Mouse (Mus musculus): Measurements from ENCODE around the gene Midn. TPM values are rescaled to one million over a fixed set of nuclear protein-coding genes. Genes with fewer than 3 reads are reported as not detected.
A peak's percentile ranks its signal among the peaks of the same experiment; 100 is the strongest.

Gene Midn
- polyA plus RNA-seq, 1 experiment: 101 TPM

DNA sequence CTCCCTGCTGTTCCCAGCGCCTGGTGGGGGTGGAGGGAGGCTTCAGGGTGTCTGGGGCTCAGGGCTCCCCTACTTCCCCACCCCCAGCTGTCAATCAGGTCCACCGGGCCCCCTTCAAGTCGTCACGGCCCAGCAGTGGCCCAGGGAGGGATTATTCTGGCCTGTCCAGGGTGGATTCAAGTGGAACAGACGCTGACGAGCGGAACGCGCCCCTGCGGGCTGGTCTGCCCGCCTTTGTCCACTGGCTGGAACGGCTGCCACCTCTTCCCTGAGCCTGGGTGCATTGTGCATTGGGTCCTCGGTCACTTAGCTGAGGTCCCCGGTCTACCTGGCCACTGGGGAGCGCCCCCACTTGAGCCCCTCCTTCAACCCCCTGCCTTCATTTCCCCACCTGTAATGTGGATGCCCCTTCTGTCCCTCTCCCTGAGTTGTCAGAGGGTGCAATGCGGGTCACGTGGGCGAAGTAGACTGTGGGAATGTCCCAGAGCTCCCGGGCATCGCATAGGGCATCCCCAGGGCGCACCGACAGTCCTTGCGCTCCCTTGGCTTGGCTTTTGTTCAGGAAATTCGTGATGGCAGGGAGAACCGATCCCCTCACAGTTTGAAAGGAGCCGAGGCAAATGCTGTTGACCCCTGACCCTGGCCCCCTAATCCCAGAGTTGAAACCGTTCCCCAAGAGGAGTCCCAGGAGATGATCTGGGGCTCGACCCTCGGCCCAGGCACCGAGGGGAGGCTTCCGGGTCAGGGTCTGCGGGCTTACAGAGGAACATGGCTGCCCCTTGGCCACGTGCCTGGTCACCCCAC, 48.9 kb downstream of the Midn start:
- Histone ChIP-seq H3K27ac (ENCODE audit: insufficient read depth, low read length) (no peak overlapping the region), H3K4me1 (ENCODE audit: control insufficient read depth, insufficient read depth, low read length) (no peaks in the 10 kb centered on the region), H3K4me3 (ENCODE audit: insufficient read depth, low read length) (no peak overlapping the region)
- TF ChIP-seq CTCF (IDR thresholded peaks at IDR 0.05; ENCODE audit: borderline replicate concordance, insufficient read depth, low read length) (no peak), POLR2A (IDR thresholded peaks at IDR 0.05; ENCODE audit: low read depth, low read length) (no peak)

DNA sequence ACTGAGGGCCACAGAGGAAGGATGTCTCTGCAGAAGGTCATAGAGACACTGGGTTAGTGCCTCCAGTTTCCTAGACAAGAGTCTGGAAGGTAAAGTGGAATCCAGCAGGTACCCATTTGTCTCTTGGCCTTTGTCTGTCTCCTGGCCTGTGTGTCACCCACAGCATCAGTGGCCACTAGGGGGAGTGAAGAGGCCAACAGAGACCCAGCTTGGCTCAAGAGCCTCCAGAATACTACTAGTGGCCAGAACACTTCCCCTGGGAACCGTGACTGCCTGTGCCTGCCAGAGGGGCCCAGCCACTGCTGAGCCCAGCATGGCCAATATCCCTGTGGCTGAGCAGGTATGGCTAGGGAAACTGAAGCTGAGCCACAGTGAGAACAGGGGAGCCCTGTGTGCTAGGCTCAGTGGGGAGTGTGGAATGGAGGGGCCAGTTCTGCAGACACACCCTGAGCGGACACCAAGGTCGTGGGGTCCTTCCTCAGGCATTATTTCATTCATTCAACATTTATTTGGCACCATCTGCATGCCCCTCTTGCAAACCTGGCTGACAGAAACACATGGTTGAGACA, 51.5 kb downstream of the Midn start:
- no peak for TF ChIP-seq POLR2A (IDR thresholded peaks at IDR 0.05; ENCODE audit: low read depth, low read length)
- peak; percentile 79; the same call in 1 of the 2 replicates for TF ChIP-seq CTCF (IDR thresholded peaks at IDR 0.05; ENCODE audit: borderline replicate concordance, insufficient read depth, low read length)

GRCm38 (mm10) chr10:80200485-80200884, 52.4 kb downstream of the Midn start:
- Histone ChIP-seq H3K4me1 (ENCODE audit: control insufficient read depth, insufficient read depth, low read length) (no peaks in the 10 kb centered on the region), H3K4me3 (ENCODE audit: insufficient read depth, low read length) (no peak overlapping the region), H3K27ac (ENCODE audit: insufficient read depth, low read length) (no peak overlapping the region)
- no peak for TF ChIP-seq CTCF (IDR thresholded peaks at IDR 0.05; ENCODE audit: borderline replicate concordance, insufficient read depth, low read length)
- no peak for TF ChIP-seq POLR2A (IDR thresholded peaks at IDR 0.05; ENCODE audit: low read depth, low read length)

More for the DNA sequence above, 51.5 kb downstream of the Midn start:
- Histone ChIP-seq H3K27ac (ENCODE audit: insufficient read depth, low read length) (no peak overlapping the region), H3K4me1 (ENCODE audit: control insufficient read depth, insufficient read depth, low read length) (no peaks in the 10 kb centered on the region), H3K4me3 (ENCODE audit: insufficient read depth, low read length) (no peak overlapping the region)

- H3K4me3 ChIP-seq (ENCODE audit: insufficient read depth, low read length): no peak overlapping the region
- H3K4me1 ChIP-seq (ENCODE audit: control insufficient read depth, insufficient read depth, low read length): no peaks in the 10 kb centered on the region
- TF ChIP-seq POLR2A (IDR thresholded peaks at IDR 0.05; ENCODE audit: low read depth, low read length): no peak
- no peak for TF ChIP-seq CTCF (IDR thresholded peaks at IDR 0.05; ENCODE audit: borderline replicate concordance, insufficient read depth, low read length)
- no peak overlapping the region for H3K27ac ChIP-seq (ENCODE audit: insufficient read depth, low read length)
These were observed 56.0 kb downstream of the Midn start for GRCm38 (mm10) chr10:80204055-80204454.

- Histone ChIP-seq H3K4me3 (ENCODE audit: insufficient read depth, low read length) (no peak overlapping the region), H3K27ac (ENCODE audit: insufficient read depth, low read length) (no peak overlapping the region), H3K4me1 (ENCODE audit: control insufficient read depth, insufficient read depth, low read length) (no peaks in the 10 kb centered on the region)
- TF ChIP-seq POLR2A (IDR thresholded peaks at IDR 0.05; ENCODE audit: low read depth, low read length) (no peak), CTCF (IDR thresholded peaks at IDR 0.05; ENCODE audit: borderline replicate concordance, insufficient read depth, low read length) (no peak)
These were observed 59.1 kb downstream of the Midn start for GRCm38 (mm10) chr10:80207201-80207600.

GRCm38 (mm10) chr10:80207676-80208075, 59.6 kb downstream of the Midn start:
- Histone ChIP-seq H3K4me3 (ENCODE audit: insufficient read depth, low read length) (no peak overlapping the region), H3K4me1 (ENCODE audit: control insufficient read depth, insufficient read depth, low read length) (no peaks in the 10 kb centered on the region), H3K27ac (ENCODE audit: insufficient read depth, low read length) (no peak overlapping the region)
- TF ChIP-seq POLR2A (IDR thresholded peaks at IDR 0.05; ENCODE audit: low read depth, low read length) (no peak), CTCF (IDR thresholded peaks at IDR 0.05; ENCODE audit: borderline replicate concordance, insufficient read depth, low read length) (no peak)

Other genes starting within 250 kb of the Midn start
- gene Med16, start 239.3 kb upstream of the Midn start, polyA plus RNA-seq (2011; ENCODE audit: insufficient read length, low read depth, missing spikeins): 15.2 and 16.1 TPM in 2 replicates
- not detected in 2 replicates for gene Gm26602, start 237.4 kb upstream of the Midn start, polyA plus RNA-seq (2011; ENCODE audit: insufficient read length, low read depth, missing spikeins)
- gene Kiss1r, start 231.3 kb upstream of the Midn start, polyA plus RNA-seq (2011; ENCODE audit: insufficient read length, low read depth, missing spikeins): 0.44 TPM in 1 of 2 replicates, not detected in the other
- gene R3hdm4, start 227.1 kb upstream of the Midn start, polyA plus RNA-seq (2011; ENCODE audit: insufficient read length, low read depth, missing spikeins): 66.3 and 86.3 TPM in 2 replicates
- 5.2 and 6.0 TPM in 2 replicates for gene Arid3a, start 221.2 kb upstream of the Midn start, polyA plus RNA-seq (2011; ENCODE audit: insufficient read length, low read depth, missing spikeins)
- gene Wdr18, start 188.1 kb upstream of the Midn start, polyA plus RNA-seq (2011; ENCODE audit: insufficient read length, low read depth, missing spikeins): 29.2 and 29.3 TPM in 2 replicates
- 0.15 and 0.16 TPM in 2 replicates for gene Grin3b, start 177.6 kb upstream of the Midn start, polyA plus RNA-seq (2011; ENCODE audit: insufficient read length, low read depth, missing spikeins)
- 73.4 and 78.1 TPM in 2 replicates for gene Tmem259, start 163.9 kb upstream of the Midn start, polyA plus RNA-seq (2011; ENCODE audit: insufficient read length, low read depth, missing spikeins)
- 642 and 721 TPM in 2 replicates for gene Cnn2, start 159.7 kb upstream of the Midn start, polyA plus RNA-seq (2011; ENCODE audit: insufficient read length, low read depth, missing spikeins)
- gene Abca7, start 151.8 kb upstream of the Midn start, polyA plus RNA-seq (2011; ENCODE audit: insufficient read length, low read depth, missing spikeins): 3.5 and 4.0 TPM in 2 replicates
- 1.7 and 3.1 TPM in 2 replicates for gene Arhgap45, start 131.6 kb upstream of the Midn start, polyA plus RNA-seq (2011; ENCODE audit: insufficient read length, low read depth, missing spikeins)
- 46.3 and 61.0 TPM in 2 replicates for gene Polr2e, start 108.5 kb upstream of the Midn start, polyA plus RNA-seq (2011; ENCODE audit: insufficient read length, low read depth, missing spikeins)
- gene Gpx4, start 101.1 kb upstream of the Midn start, polyA plus RNA-seq (2011; ENCODE audit: insufficient read length, low read depth, missing spikeins): 214 and 217 TPM in 2 replicates
- 50.7 and 53.5 TPM in 2 replicates for gene Sbno2, start 42.7 kb upstream of the Midn start, polyA plus RNA-seq (2011; ENCODE audit: insufficient read length, low read depth, missing spikeins)
- 80.8 and 91.7 TPM in 2 replicates for gene Stk11, start 32.5 kb upstream of the Midn start, polyA plus RNA-seq (2011; ENCODE audit: insufficient read length, low read depth, missing spikeins)
- gene Atp5d, start 9.6 kb upstream of the Midn start, polyA plus RNA-seq (2011; ENCODE audit: insufficient read length, low read depth, missing spikeins): 202 and 250 TPM in 2 replicates
- 24.1 and 28.4 TPM in 2 replicates for gene Cbarp, start 7.4 kb upstream of the Midn start, polyA plus RNA-seq (2011; ENCODE audit: insufficient read length, low read depth, missing spikeins)
- gene Cirbp, start 17.7 kb downstream of the Midn start, polyA plus RNA-seq (2011; ENCODE audit: insufficient read length, low read depth, missing spikeins): 29.2 and 50.2 TPM in 2 replicates
- 8.4 and 12.2 TPM in 2 replicates for gene 1600002K03Rik, start 24.7 kb downstream of the Midn start, polyA plus RNA-seq (2011; ENCODE audit: insufficient read length, low read depth, missing spikeins)
- gene Efna2, start 31.2 kb downstream of the Midn start, polyA plus RNA-seq (2011; ENCODE audit: insufficient read length, low read depth, missing spikeins): 5.2 and 8.3 TPM in 2 replicates
- 24.0 and 29.1 TPM in 2 replicates for gene Mum1, start 78.2 kb downstream of the Midn start, polyA plus RNA-seq (2011; ENCODE audit: insufficient read length, low read depth, missing spikeins)
- 65.5 and 65.7 TPM in 2 replicates for gene Ndufs7, start 100.8 kb downstream of the Midn start, polyA plus RNA-seq (2011; ENCODE audit: insufficient read length, low read depth, missing spikeins)
- 19.9 and 21.9 TPM in 2 replicates for gene Gamt, start 112.7 kb downstream of the Midn start, polyA plus RNA-seq (2011; ENCODE audit: insufficient read length, low read depth, missing spikeins)
- 117 and 142 TPM in 2 replicates for gene Dazap1, start 113.2 kb downstream of the Midn start, polyA plus RNA-seq (2011; ENCODE audit: insufficient read length, low read depth, missing spikeins)
- gene Rps15, start 144.2 kb downstream of the Midn start, polyA plus RNA-seq (2011; ENCODE audit: insufficient read length, low read depth, missing spikeins): 2,340 and 2,493 TPM in 2 replicates
- 2.5 and 3.7 TPM in 2 replicates for gene Apc2, start 147.7 kb downstream of the Midn start, polyA plus RNA-seq (2011; ENCODE audit: insufficient read length, low read depth, missing spikeins)
- gene 2310011J03Rik, start 172.3 kb downstream of the Midn start, polyA plus RNA-seq (2011; ENCODE audit: insufficient read length, low read depth, missing spikeins): 16.4 and 18.6 TPM in 2 replicates
- 0.42 and 0.81 TPM in 2 replicates for gene Pcsk4, start 181.2 kb downstream of the Midn start, polyA plus RNA-seq (2011; ENCODE audit: insufficient read length, low read depth, missing spikeins)
- 1.5 and 1.7 TPM in 2 replicates for gene Reep6, start 181.7 kb downstream of the Midn start, polyA plus RNA-seq (2011; ENCODE audit: insufficient read length, low read depth, missing spikeins)
- 22.9 and 30.1 TPM in 2 replicates for gene Adamtsl5, start 200.1 kb downstream of the Midn start, polyA plus RNA-seq (2011; ENCODE audit: insufficient read length, low read depth, missing spikeins)
- not detected in 2 replicates for gene Plk5, start 208.2 kb downstream of the Midn start, polyA plus RNA-seq (2011; ENCODE audit: insufficient read length, low read depth, missing spikeins)
- gene Mex3d, start 239.4 kb downstream of the Midn start, polyA plus RNA-seq (2011; ENCODE audit: insufficient read length, low read depth, missing spikeins): 39.1 and 40.4 TPM in 2 replicates